Mouse (Mus musculus) spleen, adult 2 months (tissue): ENCODE measurements around the gene Rgs7bp.

Source experiments
- CTCF ChIP-seq: fragments of 200-500 bp; IDR thresholded peaks from 2 replicates; pipeline ENCODE4 v1.5.1; 2011; ENCODE audit warnings: mild to moderate bottlenecking, inconsistent platforms; ENCODE audit not compliant: insufficient read depth, insufficient read length, insufficient replicate concordance; ENCODE audit errors: extremely low read depth
- POLR2A ChIP-seq: fragments of 200-500 bp; IDR thresholded peaks from 2 replicates; pipeline ENCODE4 v1.6.1; 2011; ENCODE audit warnings: low read depth, low read length, inconsistent platforms

- no peak for TF ChIP-seq POLR2A
- TF ChIP-seq CTCF = no peak
Observed at GRCm38 (mm10) chr13:105048662-105049061, 6.1 kb downstream of the Rgs7bp start.
